Mouse (Mus musculus): ENCODE results near the gene Basp1.

DNA sequence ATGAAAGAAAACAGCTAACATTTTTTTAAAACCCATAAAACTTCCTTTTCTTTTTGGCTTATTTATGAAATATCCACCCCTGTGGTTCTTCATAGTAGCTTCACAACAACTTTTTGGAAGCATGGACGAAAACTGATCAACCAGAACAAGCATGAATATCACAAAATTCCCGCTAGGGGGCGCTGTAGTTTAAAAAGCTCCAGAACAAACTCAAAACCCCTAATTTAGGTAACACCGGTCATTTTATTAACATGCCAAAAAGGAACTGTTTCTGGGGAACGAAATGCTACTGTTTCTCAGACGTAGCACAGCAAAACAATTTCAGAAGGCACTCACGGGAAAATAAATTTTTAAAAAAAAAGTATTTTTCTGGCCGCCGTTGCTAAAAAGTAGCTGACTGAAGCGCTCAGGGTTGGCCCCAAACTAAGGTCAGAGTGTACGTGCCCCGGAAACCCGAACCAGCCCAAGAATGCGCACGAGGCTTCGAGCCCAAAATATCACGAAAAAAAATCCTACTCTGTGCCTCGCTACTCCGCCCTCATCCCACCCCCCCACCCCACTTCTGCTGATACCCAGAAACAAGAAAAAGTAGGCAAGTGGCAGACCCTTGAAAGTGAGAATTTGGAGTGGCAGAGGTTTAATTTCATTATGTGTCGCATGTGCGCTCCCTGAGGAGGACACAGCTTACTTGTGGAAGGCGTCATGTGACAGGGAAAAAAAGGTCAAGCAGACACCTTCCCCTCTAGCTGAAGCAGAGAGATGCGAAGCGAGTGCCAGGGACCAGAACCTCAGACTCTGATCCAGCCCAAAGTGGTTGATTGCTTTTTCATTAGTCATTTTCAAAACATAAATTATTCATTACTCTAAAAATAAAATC lies 27.7 kb upstream of the Basp1 start:
- TF ChIP-seq POLR2A (IDR thresholded peaks at IDR 0.05; ENCODE audit: borderline replicate concordance, control insufficient read depth, low read depth, low read length): no peak
- TF ChIP-seq CTCF (IDR thresholded peaks at IDR 0.05; ENCODE audit: control insufficient read depth, insufficient read depth, low read length): no peak
